Mouse (Mus musculus) ES-Bruce4 (cell line): Measurements from ENCODE around the gene Herc4. TPM values are rescaled to one million over a fixed set of nuclear protein-coding genes. Genes with fewer than 3 reads are reported as not detected.
A peak's percentile ranks its signal among the peaks of the same experiment; 100 is the strongest.

Source experiments
- H3K27ac ChIP-seq: 2 replicates; pipeline ENCODE4 v1.5.1; 2012; ENCODE audit warnings: low read length, inconsistent platforms; ENCODE audit not compliant: insufficient read depth
- H3K27me3 ChIP-seq: 2 replicates; pipeline ENCODE4 v1.6.1; 2012; ENCODE audit warnings: mild to moderate bottlenecking, low read length, inconsistent platforms; ENCODE audit not compliant: control insufficient read depth, poor library complexity, insufficient read depth, severe bottlenecking
- H3K36me3 ChIP-seq: 2 replicates; pipeline ENCODE4 v1.6.1; 2012; ENCODE audit warnings: inconsistent platforms, mild to moderate bottlenecking, low read length, moderate library complexity; ENCODE audit not compliant: control insufficient read depth, poor library complexity, insufficient read depth, severe bottlenecking
- H3K4me1 ChIP-seq: one replicate; pipeline ENCODE4 v1.8.1; 2011; ENCODE audit warnings: low read length; ENCODE audit not compliant: control insufficient read depth, insufficient read depth
- H3K4me3 ChIP-seq: 2 replicates; pipeline ENCODE4 v1.5.1; 2011; ENCODE audit warnings: low read depth, mild to moderate bottlenecking, low read length
- H3K9ac ChIP-seq: 2 replicates; pipeline ENCODE4 v1.6.1; 2012; ENCODE audit warnings: low read depth, mild to moderate bottlenecking, inconsistent platforms; ENCODE audit not compliant: poor library complexity, severe bottlenecking
- H3K9me3 ChIP-seq: replicated peaks from 2 replicates; pipeline ENCODE4 v1.6.1; 2012; ENCODE audit warnings: mild to moderate bottlenecking, low read length, inconsistent platforms; ENCODE audit not compliant: control insufficient read depth, poor library complexity, insufficient read depth, severe bottlenecking
- CTCF ChIP-seq: IDR thresholded peaks from one replicate; pipeline ENCODE4 v1.8.1; 2011; ENCODE audit warnings: low read depth, low read length
- EP300 ChIP-seq: IDR thresholded peaks from 2 replicates; pipeline ENCODE4 v1.6.1; 2011; ENCODE audit warnings: low read depth, low read length; ENCODE audit not compliant: insufficient read depth
- POLR2A ChIP-seq: IDR thresholded peaks from one replicate; pipeline ENCODE4 v1.8.1; 2011; ENCODE audit warnings: low read length; ENCODE audit not compliant: insufficient read depth
- polyA plus RNA-seq: library from polyadenylated mRNA; stranded (reverse); fragments of >200 nt; gene quantifications from 2 replicates; pipeline ENCODE4 v1.2.4, GENCODE M21; 2011; ENCODE audit warnings: low read depth; ENCODE audit not compliant: missing spikeins, insufficient read depth, insufficient read length

Herc4 gene
- polyA plus RNA-seq, 1 experiment: 139 TPM

- H3K36me3 ChIP-seq: peaks cover 72% of the 10 kb centered on the region
- no peak overlapping the region for H3K27ac ChIP-seq
- H3K4me3 ChIP-seq: no peak overlapping the region
- TF ChIP-seq POLR2A (no peak), EP300 (no peak), CTCF (no peak)
- H3K27me3 ChIP-seq: no peaks in the 10 kb centered on the region
- H3K9me3 ChIP-seq: no peaks in the 10 kb centered on the region
- H3K9ac ChIP-seq: no peak overlapping the region
- H3K4me1 ChIP-seq: no peaks in the 10 kb centered on the region
Measured at GRCm38 (mm10) chr10:63327091-63327490, 83.5 kb downstream of the Herc4 start.

GRCm38 (mm10) chr10:63336901-63337300 lies 93.3 kb downstream of the Herc4 start:
- Histone ChIP-seq H3K27me3 (no peaks in the 10 kb centered on the region), H3K9ac (peak overlapping the region; percentile 98), H3K9me3 (no peaks in the 10 kb centered on the region), H3K27ac (no peak overlapping the region), H3K4me1 (peaks cover 2% of the 10 kb centered on the region), H3K4me3 (peak overlapping the region; percentile 59), H3K36me3 (peaks cover 38% of the 10 kb centered on the region)
- TF ChIP-seq EP300 (no peak), POLR2A (no peak), CTCF (no peak)

- Histone ChIP-seq H3K27ac (no peak overlapping the region), H3K4me1 (peaks cover 2% of the 10 kb centered on the region), H3K9ac (peak overlapping the region; percentile 98), H3K27me3 (no peaks in the 10 kb centered on the region), H3K4me3 (peak overlapping the region; percentile 98), H3K36me3 (peaks cover 38% of the 10 kb centered on the region), H3K9me3 (no peaks in the 10 kb centered on the region)
- no peak for TF ChIP-seq EP300
- no peak for TF ChIP-seq POLR2A
- TF ChIP-seq CTCF: no peak
Measured at GRCm38 (mm10) chr10:63337326-63337725, 93.7 kb downstream of the Herc4 start.

- no peak for TF ChIP-seq EP300
- TF ChIP-seq POLR2A: no peak
- TF ChIP-seq CTCF: no peak
- Histone ChIP-seq H3K9ac (peak overlapping the region; percentile 98), H3K27ac (no peak overlapping the region; the same call in 1 of the 2 replicates), H3K4me1 (peaks cover 2% of the 10 kb centered on the region), H3K36me3 (peaks cover 29% of the 10 kb centered on the region), H3K27me3 (no peaks in the 10 kb centered on the region), H3K4me3 (peak overlapping the region; percentile 98), H3K9me3 (no peaks in the 10 kb centered on the region)
Measured at GRCm38 (mm10) chr10:63337951-63338836, 94.6 kb downstream of the Herc4 start.

- peak overlapping the region; percentile 98 for H3K9ac ChIP-seq
- no peaks in the 10 kb centered on the region for H3K9me3 ChIP-seq
- H3K27me3 ChIP-seq: no peaks in the 10 kb centered on the region
- peak overlapping the region; percentile 81 for H3K27ac ChIP-seq
- TF ChIP-seq EP300 (0 out of 2 replicates have a peak, but pooled peaks have one; percentile 29), POLR2A (peak; percentile 85), CTCF (no peak)
- peak overlapping the region; percentile 98 for H3K4me3 ChIP-seq
- H3K4me1 ChIP-seq: peaks cover 2% of the 10 kb centered on the region
- peaks cover 21% of the 10 kb centered on the region for H3K36me3 ChIP-seq
Measured at GRCm38 (mm10) chr10:63338914-63339643, 95.5 kb downstream of the Herc4 start.
